Mouse (Mus musculus) layer of hippocampus, postnatal 14 days (tissue): Measurements from ENCODE around the gene Anpep. TPM values are rescaled to one million over a fixed set of nuclear protein-coding genes. Genes with fewer than 3 reads are reported as not detected.
"Not testable (repeated sequence)": the region's sequence is repeated elsewhere in the genome, so short reads cannot be mapped to it uniquely, and the experiment has no call there.

ENCODE experiments used
- DNase-seq, 2 experiments: peaks; one replicate each; pipeline ENCODE4 v3.0.0; 2021 to 2022; ENCODE audit warnings: low spot score in 2 of 2, mixed read lengths in 1 of 2
- total RNA-seq, 2 experiments: library from RNA; stranded (reverse); gene quantifications; 2 replicates each; pipeline ENCODE4 v1.2.3; 2021

Gene Anpep
- total RNA-seq, 2 experiments from 2014 or later: 4.6 to 5.3 TPM

GRCm38 (mm10) chr7:79813409-79813808, 47.5 kb downstream of the Anpep start:
- no peak for DNase-seq

GRCm38 (mm10) chr7:79810611-79811506, 50.0 kb downstream of the Anpep start, which contains the start of gene Mesp2:
Gene Mesp2, plus strand, starts transcription at chr7:79810727.
- DNase-seq: peak; percentile 61 to 63

GRCm38 (mm10) chr7:79808561-79808960, 52.3 kb downstream of the Anpep start:
- no peak for DNase-seq

GRCm38 (mm10) chr7:79803887-79804286, 57.0 kb downstream of the Anpep start:
- DNase-seq: no peak

- DNase-seq: no peak
Measured at GRCm38 (mm10) chr7:79802037-79802436, 58.8 kb downstream of the Anpep start.

GRCm38 (mm10) chr7:79801391-79801790, 59.5 kb downstream of the Anpep start:
- DNase-seq: no peak

GRCm38 (mm10) chr7:79800336-79800735, 60.5 kb downstream of the Anpep start:
- no peak for DNase-seq

GRCm38 (mm10) chr7:79799506-79799905, 61.4 kb downstream of the Anpep start:
- DNase-seq: no peak

GRCm38 (mm10) chr7:79799048-79799447, 61.8 kb downstream of the Anpep start:
- DNase-seq: peak; percentile 84

GRCm38 (mm10) chr7:79798606-79799005, 62.3 kb downstream of the Anpep start:
- no peak for DNase-seq

GRCm38 (mm10) chr7:79793688-79794087, 67.2 kb downstream of the Anpep start, which contains the start of gene Mesp1:
Gene Mesp1, minus strand, starts transcription at chr7:79793788.
- no peak for DNase-seq

- peak; percentile 17 to 33 for DNase-seq
Measured at GRCm38 (mm10) chr7:79792635-79793421, 68.0 kb downstream of the Anpep start.

GRCm38 (mm10) chr7:79789812-79790211, 71.0 kb downstream of the Anpep start:
- DNase-seq: not testable (repeated sequence)

GRCm38 (mm10) chr7:79786295-79786694, 74.6 kb downstream of the Anpep start:
- DNase-seq: peak; percentile 44 to 60

GRCm38 (mm10) chr7:79782516-79782855, 78.4 kb downstream of the Anpep start:
- DNase-seq: no peak

GRCm38 (mm10) chr7:79781826-79782515, 78.9 kb downstream of the Anpep start:
- no peak for DNase-seq

- peak; percentile 63 to 65 for DNase-seq
Measured at GRCm38 (mm10) chr7:79780647-79781626, 79.9 kb downstream of the Anpep start.
